Mouse (Mus musculus): ENCODE measurements at regions not wholly inside any gene's neighbourhood (a gene's known extent, or its start where the extent isn't known, plus 50 kb on each side); places are given as distances from the start of the nearest gene placed in this dataset.

- DNase-seq (ENCODE audit: extremely low spot score in 1 of 2, low spot score in 2 of 2), result no peak
- intact Hi-C loops (cut with DNase I), result no loop called here
Measured at GRCm38 (mm10) chr3:149041188-149041587, 50.8 kb upstream of the Adgrl2 start.
